Mouse (Mus musculus) frontal cortex, postnatal 36 days (tissue): ENCODE measurements around the gene Serpina3j.
"Not testable (repeated sequence)": the region's sequence is repeated elsewhere in the genome, so short reads cannot be mapped to it uniquely, and the experiment has no call there.

Source experiments
- DNase-seq, 2 experiments: peaks; one replicate each; pipeline ENCODE4 v3.0.0; 2022; ENCODE audit warnings: low spot score in 2 of 2

Gene Serpina3j

GRCm38 (mm10) chr12:104314253-104314652 is at the start of gene Serpina3j:
Serpina3j (plus strand) TSS chr12:104314553.
- no peak for DNase-seq

GRCm38 (mm10) chr12:104266374-104266773 is 48.0 kb upstream of the Serpina3j start:
- no peak for DNase-seq

- no peak for DNase-seq
Measured at GRCm38 (mm10) chr12:104278216-104279055, 35.9 kb upstream of the Serpina3j start.

GRCm38 (mm10) chr12:104279056-104279435 is 35.3 kb upstream of the Serpina3j start:
- DNase-seq, result no peak

GRCm38 (mm10) chr12:104283380-104283779 is 31.0 kb upstream of the Serpina3j start:
- no peak for DNase-seq

GRCm38 (mm10) chr12:104288336-104288735 is 26.0 kb upstream of the Serpina3j start:
- no peak for DNase-seq

GRCm38 (mm10) chr12:104289872-104290271 is 24.5 kb upstream of the Serpina3j start:
- no peak for DNase-seq

GRCm38 (mm10) chr12:104293963-104294362 is 20.4 kb upstream of the Serpina3j start:
- peak in 1 of 2 experiments; percentile 11 for DNase-seq

GRCm38 (mm10) chr12:104298049-104298448 is 16.3 kb upstream of the Serpina3j start:
- peak in 1 of 2 experiments; percentile 12 for DNase-seq

- no peak for DNase-seq
Measured at GRCm38 (mm10) chr12:104305991-104306390, 8.4 kb upstream of the Serpina3j start.

GRCm38 (mm10) chr12:104322454-104322853 is 8.1 kb downstream of the Serpina3j start:
- DNase-seq, result no peak

- DNase-seq, result no peak
Measured at GRCm38 (mm10) chr12:104331701-104332100, 17.3 kb downstream of the Serpina3j start.

- DNase-seq, result not testable (repeated sequence)
Measured at GRCm38 (mm10) chr12:104336873-104337272, 22.5 kb downstream of the Serpina3j start.

- not testable (repeated sequence) for DNase-seq
Measured at GRCm38 (mm10) chr12:104338226-104338625, 23.9 kb downstream of the Serpina3j start, which contains the start of the genes Serpina3k and Serpina3m. Serpina3k (plus strand) TSS chr12:104338486. Serpina3m (plus strand) TSS chr12:104338486.

- DNase-seq, result no peak
Measured at GRCm38 (mm10) chr12:104338705-104339104, 24.4 kb downstream of the Serpina3j start.

GRCm38 (mm10) chr12:104342489-104342888 is 28.1 kb downstream of the Serpina3j start:
- DNase-seq, result not testable (repeated sequence)

GRCm38 (mm10) chr12:104345181-104345580 is 30.8 kb downstream of the Serpina3j start:
- DNase-seq, result no peak

GRCm38 (mm10) chr12:104345707-104346106 is 31.4 kb downstream of the Serpina3j start:
- DNase-seq, result no peak

GRCm38 (mm10) chr12:104347091-104347490 is 32.7 kb downstream of the Serpina3j start:
- DNase-seq, result no peak

- DNase-seq, result peak; percentile 46 to 56
Measured at GRCm38 (mm10) chr12:104351812-104352211, 37.5 kb downstream of the Serpina3j start.

- no peak for DNase-seq
Measured at GRCm38 (mm10) chr12:104356006-104356405, 41.7 kb downstream of the Serpina3j start.

GRCm38 (mm10) chr12:104369986-104370385 is 55.6 kb downstream of the Serpina3j start:
- DNase-seq, result no peak
